Mouse (Mus musculus): ENCODE data around the gene Cdh3.

- TF ChIP-seq GATA1 (IDR thresholded peaks at IDR 0.05; ENCODE audit: borderline replicate concordance, low read length) (no peak), FLI1 (IDR thresholded peaks at IDR 0.05; ENCODE audit: low read length) (no peak)
Measured at GRCm38 (mm10) chr8:106526725-106527124, 16.0 kb downstream of the Cdh3 start.

Data from megakaryocyte, embryonic 14.5 days (primary cell).